Mouse (Mus musculus): ENCODE data around the gene Spag6l.

DNA sequence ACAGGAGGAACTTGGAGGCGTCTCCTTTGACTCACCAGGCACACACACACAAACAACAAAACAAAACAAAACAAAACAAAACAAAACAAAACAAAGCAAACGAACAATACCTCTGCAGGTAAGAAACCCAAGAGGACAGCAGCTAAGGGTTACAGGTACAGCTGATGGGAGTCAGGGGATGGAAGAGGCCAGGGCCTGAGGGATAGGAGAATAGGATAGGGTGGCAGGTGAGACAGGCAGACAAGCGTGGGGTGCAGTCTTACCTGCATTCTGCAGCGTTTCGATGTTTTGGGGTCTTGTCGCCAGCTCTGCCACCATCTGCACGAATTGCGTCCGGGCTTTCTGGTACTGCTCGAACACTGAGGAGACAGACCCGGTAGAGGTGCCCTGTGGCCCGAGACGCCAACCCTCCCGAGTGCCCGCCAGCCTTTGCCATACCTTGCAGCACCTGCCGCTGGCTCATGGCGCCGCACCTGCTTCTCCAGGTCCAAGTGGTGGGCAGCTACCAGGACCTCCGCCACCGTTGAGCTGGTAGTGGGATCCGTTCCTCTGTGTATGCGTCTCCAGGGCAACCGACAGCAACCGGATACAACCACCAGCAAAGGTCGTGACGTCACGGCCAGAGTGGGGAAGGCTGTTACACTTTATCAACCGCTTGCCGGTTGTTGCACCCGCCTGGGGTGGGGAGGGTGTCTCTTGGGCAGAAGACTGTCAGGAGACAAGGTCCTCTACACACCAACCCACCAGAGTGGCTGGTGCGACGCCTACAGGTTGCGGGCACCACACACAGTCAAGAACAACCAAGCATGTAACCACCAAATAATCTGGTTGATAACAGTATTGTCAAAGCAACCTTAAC lies at the start of gene Spag6l:
- TF ChIP-seq POLR2A (IDR thresholded peaks at IDR 0.05; ENCODE audit: control insufficient read depth, extremely low read depth, insufficient read depth, low read length, poor library complexity) (no peak), CTCF (IDR thresholded peaks at IDR 0.05; ENCODE audit: borderline replicate concordance, control insufficient read depth, extremely low read depth, insufficient read depth, low read length, poor library complexity) (no peak; the same call in 1 of the 2 replicates)

Measured in thymus, adult 2 months (tissue).